Mouse (Mus musculus): ENCODE results near the gene Zfp583. TPM values are rescaled to one million over a fixed set of nuclear protein-coding genes. Genes with fewer than 3 reads are reported as not detected.

Zfp583 gene
- polyA plus RNA-seq, 1 experiment from 2014 or later = 17.4 TPM

GRCm38 (mm10) chr7:6277906-6278305 is 53.2 kb downstream of the Zfp583 start:
- WGBS = 51% methylated on average over 3 of the region's 3 CpGs
- H3K27ac ChIP-seq (ENCODE audit: low read length) = no peak overlapping the region
- H3K4me2 ChIP-seq (ENCODE audit: low read length) = no peak overlapping the region
- H3K9ac ChIP-seq (ENCODE audit: low read depth, low read length) = no peak overlapping the region
- no peak overlapping the region for H3K4me3 ChIP-seq (ENCODE audit: low read depth, low read length)
- ATAC-seq = no peak
- H3K27me3 ChIP-seq (ENCODE audit: control insufficient read depth, insufficient read depth, low read depth, low read length) = no peaks in the 10 kb centered on the region
- H3K9me3 ChIP-seq (replicated peaks; ENCODE audit: control insufficient read depth, low read length, poor library complexity, severe bottlenecking) = no peaks in the 10 kb centered on the region
- no peaks in the 10 kb centered on the region for H3K4me1 ChIP-seq (ENCODE audit: control insufficient read depth, insufficient read depth, low read length)
- H3K36me3 ChIP-seq (ENCODE audit: control insufficient read depth, insufficient read depth, low read length) = no peaks in the 10 kb centered on the region

- no peak for ATAC-seq
- H3K4me1 ChIP-seq (ENCODE audit: control insufficient read depth, insufficient read depth, low read length) = no peaks in the 10 kb centered on the region
- H3K9me3 ChIP-seq (replicated peaks; ENCODE audit: control insufficient read depth, low read length, poor library complexity, severe bottlenecking) = no peaks in the 10 kb centered on the region
- no peak overlapping the region for H3K4me2 ChIP-seq (ENCODE audit: low read length)
- 62% methylated on average over 8 of the region's 8 CpGs for WGBS
- no peak overlapping the region for H3K27ac ChIP-seq (ENCODE audit: low read length)
- no peaks in the 10 kb centered on the region for H3K27me3 ChIP-seq (ENCODE audit: control insufficient read depth, insufficient read depth, low read depth, low read length)
- H3K36me3 ChIP-seq (ENCODE audit: control insufficient read depth, insufficient read depth, low read length) = no peaks in the 10 kb centered on the region
- no peak overlapping the region for H3K4me3 ChIP-seq (ENCODE audit: low read depth, low read length)
- H3K9ac ChIP-seq (ENCODE audit: low read depth, low read length) = no peak overlapping the region
Measured at GRCm38 (mm10) chr7:6265695-6266094, 65.4 kb downstream of the Zfp583 start.

Other genes with a start within 250 kb of the Zfp583 start
- gene Zfp787, start 175.3 kb downstream of the Zfp583 start, polyA plus RNA-seq (2015; fragmentation: Nextera tagmentation; extraction: Ambion mirVana) = 22.5 and 23.1 TPM in 2 replicates
- gene Zfp444, start 159.1 kb downstream of the Zfp583 start, polyA plus RNA-seq (2015; fragmentation: Nextera tagmentation; extraction: Ambion mirVana) = 94.9 and 95.7 TPM in 2 replicates
- not detected in 2 replicates for gene Galp, start 134.2 kb downstream of the Zfp583 start, polyA plus RNA-seq (2015; fragmentation: Nextera tagmentation; extraction: Ambion mirVana)
- not detected in 2 replicates for gene Zscan5b, start 109.0 kb downstream of the Zfp583 start, polyA plus RNA-seq (2015; fragmentation: Nextera tagmentation; extraction: Ambion mirVana)
- not detected in 2 replicates for gene Epp13, start 78.6 kb downstream of the Zfp583 start, polyA plus RNA-seq (2015; fragmentation: Nextera tagmentation; extraction: Ambion mirVana)
- 14.9 and 17.7 TPM in 2 replicates for gene Zfp667, start 44.7 kb downstream of the Zfp583 start, polyA plus RNA-seq (2015; fragmentation: Nextera tagmentation; extraction: Ambion mirVana)
- 8.6 TPM in 2 replicates for gene Gm3854, start 12.5 kb upstream of the Zfp583 start, polyA plus RNA-seq (2015; fragmentation: Nextera tagmentation; extraction: Ambion mirVana)
- 7.3 and 7.9 TPM in 2 replicates for gene Zfp78, start 32.0 kb upstream of the Zfp583 start, polyA plus RNA-seq (2015; fragmentation: Nextera tagmentation; extraction: Ambion mirVana)
- 13.1 and 17.2 TPM in 2 replicates for gene Zfp28, start 52.0 kb upstream of the Zfp583 start, polyA plus RNA-seq (2015; fragmentation: Nextera tagmentation; extraction: Ambion mirVana)
- gene Smim17, start 67.4 kb upstream of the Zfp583 start, polyA plus RNA-seq (2015; fragmentation: Nextera tagmentation; extraction: Ambion mirVana) = 5.8 and 7.7 TPM in 2 replicates
- 0.05 TPM in 1 of 2 replicates, not detected in the other for gene Gm20715, start 79.0 kb upstream of the Zfp583 start, polyA plus RNA-seq (2015; fragmentation: Nextera tagmentation; extraction: Ambion mirVana)
- 0.33 and 0.42 TPM in 2 replicates for gene Olfr1344, start 107.4 kb upstream of the Zfp583 start, polyA plus RNA-seq (2015; fragmentation: Nextera tagmentation; extraction: Ambion mirVana)
- not detected in 2 replicates for gene Olfr1336, start 124.9 kb upstream of the Zfp583 start, polyA plus RNA-seq (2015; fragmentation: Nextera tagmentation; extraction: Ambion mirVana)
- gene Olfr1346, start 135.8 kb upstream of the Zfp583 start, polyA plus RNA-seq (2015; fragmentation: Nextera tagmentation; extraction: Ambion mirVana) = not detected in 2 replicates
- gene Olfr5, start 155.7 kb upstream of the Zfp583 start, polyA plus RNA-seq (2015; fragmentation: Nextera tagmentation; extraction: Ambion mirVana) = not detected in 2 replicates
- gene Olfr1347, start 168.5 kb upstream of the Zfp583 start, polyA plus RNA-seq (2015; fragmentation: Nextera tagmentation; extraction: Ambion mirVana) = not detected in 2 replicates
- not detected in 2 replicates for gene Olfr1348, start 177.5 kb upstream of the Zfp583 start, polyA plus RNA-seq (2015; fragmentation: Nextera tagmentation; extraction: Ambion mirVana)
- not detected in 2 replicates for gene Olfr1349, start 191.7 kb upstream of the Zfp583 start, polyA plus RNA-seq (2015; fragmentation: Nextera tagmentation; extraction: Ambion mirVana)
- not detected in 2 replicates for gene Olfr1350, start 233.6 kb upstream of the Zfp583 start, polyA plus RNA-seq (2015; fragmentation: Nextera tagmentation; extraction: Ambion mirVana)

Data from midbrain, embryonic 16.5 days (tissue).